Mouse (Mus musculus) cerebellum, adult 2 months (tissue): ENCODE results near the gene Plcg2.

ENCODE experiments used
- CTCF ChIP-seq: fragments of 200-500 bp; IDR thresholded peaks from 2 replicates; pipeline ENCODE4 v1.5.1; 2011; ENCODE audit warnings: low read depth, mild to moderate bottlenecking, control low read depth, low read length, moderate library complexity, borderline replicate concordance; ENCODE audit not compliant: insufficient read depth
- POLR2A ChIP-seq: fragments of 200-500 bp; IDR thresholded peaks from 2 replicates; pipeline ENCODE4 v1.6.1; 2011; ENCODE audit warnings: low read length, control low read depth, borderline replicate concordance; ENCODE audit not compliant: insufficient read depth

DNA sequence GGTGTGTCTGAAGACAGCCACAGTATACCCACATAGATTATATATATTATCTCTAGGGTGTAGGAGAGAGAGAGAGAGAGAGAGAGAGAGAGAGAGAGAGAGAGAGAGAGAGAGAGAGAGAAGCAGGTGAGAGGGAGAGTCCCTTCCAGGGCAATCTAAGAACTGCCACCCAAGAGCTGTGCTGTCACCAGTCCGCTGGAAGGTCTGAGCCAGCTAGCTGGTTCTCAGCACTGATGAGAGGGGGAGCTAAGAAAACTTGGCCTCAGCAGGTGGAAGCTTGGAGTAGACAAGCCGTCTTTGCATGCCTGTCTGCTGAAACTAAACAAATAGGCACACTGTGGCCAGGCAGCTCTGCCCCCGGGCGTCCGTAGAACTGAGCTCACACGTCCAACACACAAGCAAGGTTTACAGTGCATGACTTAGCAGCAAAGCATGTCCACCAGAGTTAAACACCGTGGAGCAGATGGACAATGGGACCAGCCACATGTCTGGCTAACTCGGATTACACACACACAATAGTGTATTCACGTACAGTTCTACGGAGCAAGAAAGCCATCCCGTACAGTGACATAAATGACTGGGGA lies 35.3 kb upstream of the Plcg2 start:
- TF ChIP-seq CTCF = no peak
- no peak for TF ChIP-seq POLR2A
